Mouse (Mus musculus): ENCODE results near the gene Crtap.
"Not testable (repeated sequence)": the region's sequence is repeated elsewhere in the genome, so short reads cannot be mapped to it uniquely, and the experiment has no call there.

The Crtap gene

GRCm38 (mm10) chr9:114395258-114395657 is 4.8 kb upstream of the Crtap start:
- DNase-seq (ENCODE audit: low read depth, low spot score) = no peak

- no peak for DNase-seq (ENCODE audit: low read depth, low spot score)
Measured at GRCm38 (mm10) chr9:114394677-114395076, 4.2 kb upstream of the Crtap start.

- DNase-seq (ENCODE audit: low read depth, low spot score) = not testable (repeated sequence)
Measured at GRCm38 (mm10) chr9:114394136-114394535, 3.7 kb upstream of the Crtap start.

DNA sequence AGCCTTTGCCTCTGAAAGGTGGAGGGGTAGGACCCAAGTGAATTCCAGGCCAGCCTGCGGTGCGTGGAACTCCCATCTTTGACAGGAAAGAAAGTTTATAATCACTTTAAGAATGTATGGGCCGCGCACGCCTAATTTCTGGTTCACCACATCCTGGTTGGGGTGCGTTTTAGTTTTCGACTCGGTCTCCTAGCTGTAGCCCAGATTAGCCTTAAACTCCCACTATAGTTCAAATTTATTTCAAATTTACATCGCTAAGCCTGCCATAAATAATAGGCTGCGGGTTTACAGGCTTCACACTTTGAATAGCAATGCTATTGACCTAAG is 237 bp upstream of the Crtap start:
- DNase-seq (ENCODE audit: low read depth, low spot score) = no peak

DNA sequence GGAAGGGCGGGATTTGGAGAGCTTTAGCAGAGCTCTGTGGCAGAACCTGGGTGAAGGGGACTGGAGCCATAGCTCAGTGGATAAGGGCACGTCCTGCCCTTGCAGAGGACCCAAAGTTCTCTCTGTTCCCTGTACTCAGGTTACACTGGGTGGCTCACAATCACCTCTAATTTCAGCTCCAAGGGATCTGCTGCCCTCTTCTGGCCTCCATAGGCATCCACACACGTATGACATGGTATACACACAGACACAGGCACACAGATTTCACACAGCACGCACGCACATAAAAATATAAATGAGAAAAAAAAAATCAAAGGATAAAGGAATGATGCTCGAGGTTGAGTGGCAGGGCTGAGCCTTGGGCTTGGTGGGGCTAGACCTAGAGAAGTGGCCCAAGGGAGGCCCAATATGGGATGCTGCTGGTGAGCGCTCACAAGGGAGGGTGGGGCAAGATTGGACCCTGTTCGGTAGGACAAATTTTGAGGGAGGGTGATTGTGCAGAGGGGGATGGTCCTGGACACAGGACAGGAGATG is 1.0 kb downstream of the Crtap start:
- no peak for DNase-seq (ENCODE audit: low read depth, low spot score)

DNA sequence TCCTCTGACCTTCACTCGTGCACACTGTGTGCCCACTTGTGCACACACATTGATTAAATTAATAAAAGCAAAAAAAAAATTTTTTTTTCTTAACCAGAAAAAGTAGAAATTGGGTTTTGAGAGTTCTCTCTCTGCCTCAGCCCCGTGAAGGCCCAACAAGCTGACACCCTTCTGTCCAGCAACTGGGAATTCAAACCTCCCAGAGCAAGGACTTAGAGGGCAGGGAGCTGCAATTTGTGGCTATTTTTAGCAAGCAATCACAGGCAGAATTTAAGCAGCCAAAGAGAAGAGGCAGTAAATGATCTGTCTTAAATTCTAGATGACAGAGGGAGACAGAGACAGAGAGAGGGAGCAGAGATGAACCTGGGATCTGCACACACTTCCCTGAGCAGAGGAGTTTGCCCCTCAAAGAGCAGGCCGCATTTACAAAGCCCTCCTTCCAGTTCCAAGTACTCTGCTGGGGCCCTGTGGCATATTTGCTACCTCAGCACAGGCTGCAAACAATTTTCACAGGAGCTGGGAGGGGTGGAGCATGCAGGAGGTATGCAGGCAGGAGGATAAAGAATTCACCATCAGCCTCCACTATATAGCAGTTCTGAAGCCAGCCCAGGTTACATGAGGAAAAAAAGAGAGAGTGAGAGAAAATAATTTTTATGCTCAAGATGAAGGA is 1.6 kb downstream of the Crtap start:
- no peak for DNase-seq (ENCODE audit: low read depth, low spot score)

DNA sequence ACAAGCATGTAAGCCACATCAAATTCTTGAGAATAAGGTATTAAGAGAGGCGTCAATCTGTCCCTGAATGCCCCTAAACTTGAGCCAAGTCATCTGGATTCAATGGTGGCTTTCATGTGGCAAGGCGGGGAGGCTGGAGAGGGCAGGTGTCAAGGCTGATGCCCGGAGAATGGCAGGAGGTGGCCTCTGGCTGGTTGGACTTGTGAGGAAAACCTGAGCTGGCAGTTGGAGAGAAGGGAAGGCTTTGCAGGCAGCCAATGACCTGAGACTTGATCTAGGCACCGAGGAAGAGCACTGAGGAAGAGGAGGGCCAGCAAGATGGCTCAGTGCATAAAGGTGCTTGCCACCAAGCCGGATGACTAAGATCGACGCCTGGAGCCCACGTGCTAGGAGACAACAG is 2.2 kb downstream of the Crtap start:
- DNase-seq (ENCODE audit: low read depth, low spot score) = no peak

- DNase-seq (ENCODE audit: low read depth, low spot score) = no peak
Measured at GRCm38 (mm10) chr9:114387086-114387485, 3.4 kb downstream of the Crtap start.

DNA sequence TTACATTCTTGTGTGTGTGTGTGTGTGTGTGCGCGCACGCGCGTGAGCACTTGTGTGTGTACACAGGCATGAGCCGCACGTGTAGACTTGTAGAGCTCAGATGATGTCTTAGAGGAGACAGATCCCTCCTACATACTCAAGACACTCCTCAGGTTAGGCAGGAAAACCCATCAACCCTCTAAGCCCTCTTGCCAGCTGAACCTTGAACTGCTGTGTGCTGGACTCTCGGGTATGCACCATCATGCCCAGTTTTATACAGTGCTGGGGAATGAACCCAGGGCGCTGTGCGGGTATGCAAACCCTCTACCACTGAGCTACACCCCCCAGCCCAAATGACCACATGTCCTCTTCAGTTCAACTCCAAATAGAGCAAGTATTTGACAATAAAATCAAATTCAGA is 5.3 kb downstream of the Crtap start:
- no peak for DNase-seq (ENCODE audit: low read depth, low spot score)

DNA sequence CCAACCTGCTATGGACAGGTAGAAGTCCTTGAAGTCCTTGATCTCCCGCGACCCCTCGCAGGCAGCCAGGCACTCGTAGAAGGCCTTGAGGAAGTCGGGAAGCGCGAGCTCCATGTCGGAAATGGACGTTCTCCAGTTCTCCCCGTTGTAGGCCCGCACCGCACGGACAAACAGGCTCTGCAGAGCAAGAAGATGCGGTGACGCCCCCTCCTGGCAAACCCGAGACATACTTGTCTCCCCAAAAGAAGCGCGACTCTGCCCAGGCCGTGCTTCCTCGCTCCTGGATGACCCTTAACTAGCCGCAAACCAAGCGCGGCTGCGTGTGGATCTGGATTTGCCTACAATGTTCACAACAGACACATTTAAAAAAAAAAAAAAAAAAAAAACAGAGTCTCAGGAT is 5.8 kb downstream of the Crtap start:
- DNase-seq (ENCODE audit: low read depth, low spot score) = no peak

- no peak for DNase-seq (ENCODE audit: low read depth, low spot score)
Measured at GRCm38 (mm10) chr9:114382936-114383710, 7.4 kb downstream of the Crtap start.

DNA sequence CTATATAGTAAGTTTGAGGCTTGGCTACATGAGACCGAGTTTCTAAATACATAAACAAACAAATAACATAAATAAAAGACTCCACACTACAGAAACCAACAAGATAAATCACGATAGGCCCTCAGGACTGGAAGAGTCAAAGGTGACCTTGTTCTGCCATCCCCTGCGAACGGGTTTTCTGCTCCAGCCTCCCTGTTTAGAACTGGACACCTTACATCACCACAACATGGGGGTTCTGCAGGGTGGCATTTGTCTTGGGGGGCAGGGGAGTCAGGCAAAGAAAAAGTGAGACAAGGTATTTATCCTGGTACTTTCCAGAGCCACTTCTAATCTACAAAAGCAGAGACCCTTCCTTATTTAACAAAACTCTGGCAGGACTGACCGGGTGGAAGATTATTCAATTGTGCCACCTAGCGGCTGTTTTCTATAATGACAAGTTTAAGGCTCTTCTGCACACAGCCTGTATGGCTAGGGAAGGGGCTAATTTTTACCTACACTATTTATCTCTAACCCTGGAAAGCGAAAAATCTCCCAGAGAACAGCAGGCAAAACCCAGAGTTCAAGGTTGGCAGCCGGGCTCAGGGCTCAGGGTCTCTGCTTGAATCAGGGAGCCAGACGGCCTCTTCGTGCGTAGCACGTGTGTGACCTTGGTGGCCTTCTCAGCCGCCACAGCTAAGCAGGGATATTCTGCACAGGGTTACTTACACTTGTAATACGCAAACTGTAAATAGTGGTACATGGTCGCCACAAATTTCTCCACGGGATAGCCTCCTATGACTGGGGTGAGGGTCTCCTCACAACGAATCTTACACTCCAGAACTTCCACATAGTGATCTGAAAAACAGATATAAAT is 9.4 kb downstream of the Crtap start:
- peak; percentile 74 for DNase-seq (ENCODE audit: low read depth, low spot score)

- no peak for DNase-seq (ENCODE audit: low read depth, low spot score)
Measured at GRCm38 (mm10) chr9:114379871-114380270, 10.6 kb downstream of the Crtap start.

- no peak for DNase-seq (ENCODE audit: low read depth, low spot score)
Measured at GRCm38 (mm10) chr9:114377168-114377567, 13.3 kb downstream of the Crtap start.

- no peak for DNase-seq (ENCODE audit: low read depth, low spot score)
Measured at GRCm38 (mm10) chr9:114375276-114375962, 15.1 kb downstream of the Crtap start.

- not testable (repeated sequence) for DNase-seq (ENCODE audit: low read depth, low spot score)
Measured at GRCm38 (mm10) chr9:114371717-114372116, 18.8 kb downstream of the Crtap start.

GRCm38 (mm10) chr9:114369389-114369788 is 21.1 kb downstream of the Crtap start:
- not testable (repeated sequence) for DNase-seq (ENCODE audit: low read depth, low spot score)

- no peak for DNase-seq (ENCODE audit: low read depth, low spot score)
Measured at GRCm38 (mm10) chr9:114368471-114368858, 22.0 kb downstream of the Crtap start.

GRCm38 (mm10) chr9:114367783-114368470 is 22.5 kb downstream of the Crtap start:
- peak; percentile 69 for DNase-seq (ENCODE audit: low read depth, low spot score)

GRCm38 (mm10) chr9:114329855-114330254 is 60.6 kb downstream of the Crtap start, which contains the start of gene Bcl2a1c:
TSS of gene Bcl2a1c (plus strand) at chr9:114330135.
- not testable (repeated sequence) for DNase-seq (ENCODE audit: low read depth, low spot score)

DNA sequence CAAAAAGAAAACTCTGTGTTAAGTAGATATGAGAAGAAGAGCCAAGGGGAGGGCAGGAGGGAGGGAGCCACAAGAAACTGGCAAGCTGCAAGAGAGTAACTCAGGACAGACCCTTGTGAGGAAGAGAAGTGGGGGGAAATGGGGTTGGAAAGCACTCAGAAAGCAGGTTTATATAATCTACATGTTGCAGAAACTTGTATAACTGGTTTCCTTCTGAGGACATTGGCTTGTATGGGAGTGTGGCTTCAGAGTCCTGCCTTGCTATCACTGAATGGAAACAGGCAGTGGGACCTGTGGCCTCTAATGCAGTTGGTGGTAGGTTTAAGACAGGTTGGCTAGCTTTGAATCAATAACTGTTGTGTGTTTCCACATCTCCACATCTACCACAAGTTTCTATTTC is 62.1 kb downstream of the Crtap start:
- not testable (repeated sequence) for DNase-seq (ENCODE audit: low read depth, low spot score)
